Mouse (Mus musculus): ENCODE measurements around the gene Klhdc8a.

GRCm38 (mm10) chr1:132354234-132354633, 55.8 kb downstream of the Klhdc8a start:
- TF ChIP-seq CTCF (IDR thresholded peaks at IDR 0.05; ENCODE audit: control insufficient read depth, insufficient read depth, insufficient replicate concordance, low read depth, low read length) (no peak), POLR2A (IDR thresholded peaks at IDR 0.05; ENCODE audit: control insufficient read depth, low read depth, low read length) (no peak)

All from testis, adult 2 months (tissue).